Mouse (Mus musculus) kidney, postnatal 0 days (tissue): Measurements from ENCODE around the gene Zfp568. TPM values are rescaled to one million over a fixed set of nuclear protein-coding genes. Genes with fewer than 3 reads are reported as not detected.

ENCODE experiments used
- ATAC-seq: fragments of 200-750 bp; cut with Nextera tagmentation; replicated peaks from 2 replicates; pipeline ENCODE4 v1.8.0; 2017; ENCODE audit warnings: low read depth, moderate number of reproducible peaks, moderate TSS enrichment, moderate library complexity; ENCODE audit not compliant: low FRiP score
- DNase-seq: peaks from one replicate; pipeline ENCODE4 v3.0.0-alpha.2; 2016; ENCODE audit warnings: low spot score
- H3K27ac ChIP-seq: fragments of 300-500 bp; sonication (generic); 2 replicates; pipeline ENCODE4 v1.5.1; 2014; ENCODE audit warnings: mild to moderate bottlenecking
- H3K27me3 ChIP-seq: fragments of 300-500 bp; sonication (generic); 2 replicates; pipeline ENCODE4 v1.6.1; 2014; ENCODE audit warnings: low read length, mixed read lengths; ENCODE audit not compliant: insufficient read depth
- H3K36me3 ChIP-seq: fragments of 300-500 bp; sonication (generic); 2 replicates; pipeline ENCODE4 v1.6.1; 2014; ENCODE audit warnings: low read length, mixed read lengths; ENCODE audit not compliant: insufficient read depth
- H3K4me1 ChIP-seq: fragments of 300-500 bp; sonication (generic); replicated peaks from 2 replicates; pipeline ENCODE4 v1.6.1; 2014; ENCODE audit warnings: antibody characterized with exemption, low read length, mixed read lengths; ENCODE audit not compliant: insufficient read depth
- H3K4me2 ChIP-seq: fragments of 300-500 bp; sonication (generic); 2 replicates; pipeline ENCODE4 v1.6.1; 2014; ENCODE audit warnings: mild to moderate bottlenecking, low read length, moderate library complexity, mixed read lengths
- H3K4me3 ChIP-seq: fragments of 300-500 bp; sonication (generic); replicated peaks from 2 replicates; pipeline ENCODE4 v1.5.1; 2014; ENCODE audit warnings: low read depth, low read length
- H3K9ac ChIP-seq: fragments of 300-500 bp; sonication (generic); 2 replicates; pipeline ENCODE4 v1.6.1; 2014; ENCODE audit warnings: low read depth, low read length
- H3K9me3 ChIP-seq: fragments of 300-500 bp; sonication (generic); replicated peaks from 2 replicates; pipeline ENCODE4 v1.6.1; 2016; ENCODE audit warnings: low read length, inconsistent platforms, mixed read lengths
- CTCF ChIP-seq: IDR thresholded peaks from 2 replicates; pipeline ENCODE4 v1.5.1; 2016; ENCODE audit warnings: antibody characterized with exemption, low read depth, mild to moderate bottlenecking, moderate library complexity
- WGBS: fragments of 180-500 bp; shearing (Covaris S2); extraction: QIAGEN DNeasy Blood & Tissue Kit; methylation state at CpG from one replicate; pipeline ENCODE4 v1.1.7; 2014; 5-methylcytosine and 5-hydroxymethylcytosine counted together
- polyA plus RNA-seq: library from polyadenylated mRNA; unstranded; fragments of >200 nt; fragmentation: Nextera tagmentation; extraction: Ambion mirVana; gene quantifications from 2 replicates; pipeline ENCODE4 v1.2.1, GENCODE M21; 2015

Zfp568 gene
- polyA plus RNA-seq, 1 experiment from 2014 or later: 6.4 TPM

GRCm38 (mm10) chr7:30031379-30031778 is 47.6 kb downstream of the Zfp568 start:
- Histone ChIP-seq H3K9ac (no peak overlapping the region), H3K9me3 (no peaks in the 10 kb centered on the region), H3K27ac (no peak overlapping the region), H3K4me2 (no peak overlapping the region), H3K36me3 (0 out of 2 replicates have a peak, but pooled peaks cover 4% of the 10 kb centered on the region), H3K27me3 (no peaks in the 10 kb centered on the region), H3K4me3 (no peak overlapping the region), H3K4me1 (no peaks in the 10 kb centered on the region)
- 89% methylated on average over 3 of the region's 3 CpGs for WGBS
- ATAC-seq: no peak
- TF ChIP-seq CTCF: no peak
- DNase-seq: no peak

GRCm38 (mm10) chr7:30034331-30034730 is 50.6 kb downstream of the Zfp568 start:
- Histone ChIP-seq H3K4me2 (no peak overlapping the region), H3K36me3 (0 out of 2 replicates have a peak, but pooled peaks cover 6% of the 10 kb centered on the region), H3K4me1 (no peaks in the 10 kb centered on the region), H3K27ac (no peak overlapping the region), H3K4me3 (no peak overlapping the region), H3K27me3 (no peaks in the 10 kb centered on the region), H3K9me3 (no peaks in the 10 kb centered on the region), H3K9ac (no peak overlapping the region)
- no peak for TF ChIP-seq CTCF
- DNase-seq (no peak), ATAC-seq (no peak)
- 96% methylated on average over 12 of the region's 12 CpGs for WGBS

DNA sequence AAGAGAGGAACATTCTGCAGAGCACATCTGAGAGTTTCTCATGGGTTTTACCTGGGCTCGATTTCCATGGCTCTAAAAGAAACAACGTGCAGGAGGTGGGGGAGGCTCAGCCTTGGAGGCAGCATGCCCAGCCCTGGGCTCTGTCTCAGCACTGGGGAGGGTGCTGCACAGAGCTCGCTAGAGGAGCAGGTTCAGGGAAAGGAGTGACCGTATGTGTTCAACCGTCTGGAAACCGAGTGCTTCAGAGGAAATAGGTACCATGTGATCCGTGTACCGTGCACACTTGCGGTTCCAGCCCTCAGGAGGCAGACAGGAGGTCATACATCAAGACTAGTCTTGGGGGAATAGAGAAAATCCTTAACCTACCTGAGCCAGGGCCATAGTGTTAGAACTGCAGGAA is 60.6 kb downstream of the Zfp568 start:
- H3K4me2 ChIP-seq: no peak overlapping the region
- no peaks in the 10 kb centered on the region for H3K9me3 ChIP-seq
- no peaks in the 10 kb centered on the region for H3K27me3 ChIP-seq
- ATAC-seq (peak; percentile 63; the same call in 1 of the 2 replicates), DNase-seq (peak; percentile 39)
- H3K27ac ChIP-seq: no peak overlapping the region
- no peak overlapping the region for H3K9ac ChIP-seq
- no peak overlapping the region for H3K4me3 ChIP-seq
- H3K36me3 ChIP-seq: no peaks in the 10 kb centered on the region
- 17% methylated on average over 9 of the region's 9 CpGs for WGBS
- no peaks in the 10 kb centered on the region for H3K4me1 ChIP-seq
- no peak for TF ChIP-seq CTCF

- 0 out of 2 replicates have a peak, but pooled peaks cover 3% of the 10 kb centered on the region for H3K4me1 ChIP-seq
- no peak overlapping the region for H3K4me2 ChIP-seq
- H3K9me3 ChIP-seq: no peaks in the 10 kb centered on the region
- H3K36me3 ChIP-seq: no peaks in the 10 kb centered on the region
- no peak overlapping the region for H3K4me3 ChIP-seq
- no peak overlapping the region for H3K9ac ChIP-seq
- no peak for TF ChIP-seq CTCF
- H3K27ac ChIP-seq: no peak overlapping the region
- no peak for ATAC-seq
- DNase-seq: no peak
- WGBS: 72% methylated on average over 4 of the region's 4 CpGs
- H3K27me3 ChIP-seq: no peaks in the 10 kb centered on the region
Observed at GRCm38 (mm10) chr7:30048126-30048525, 64.4 kb downstream of the Zfp568 start.

GRCm38 (mm10) chr7:30050882-30051548 is 67.3 kb downstream of the Zfp568 start, which contains the start of gene Zfp14:
Gene Zfp14, minus strand, starts transcription at chr7:30051380.
- TF ChIP-seq CTCF: no peak
- Histone ChIP-seq H3K4me2 (peak within 1 kb of the TSS; percentile 95), H3K4me3 (peak within 1 kb of the TSS; percentile 68), H3K9ac (peak within 1 kb of the TSS; percentile 66), H3K36me3 (no peaks in the 10 kb centered on the region), H3K9me3 (no peaks in the 10 kb centered on the region), H3K27me3 (no peaks in the 10 kb centered on the region), H3K27ac (peak within 1 kb of the TSS; percentile 48), H3K4me1 (0 out of 2 replicates have a peak, but pooled peaks cover 3% of the 10 kb centered on the region)
- under 1% methylated on average over 40 of the region's 40 CpGs for WGBS
- ATAC-seq (peak; percentile 93), DNase-seq (peak; percentile 92)

DNA sequence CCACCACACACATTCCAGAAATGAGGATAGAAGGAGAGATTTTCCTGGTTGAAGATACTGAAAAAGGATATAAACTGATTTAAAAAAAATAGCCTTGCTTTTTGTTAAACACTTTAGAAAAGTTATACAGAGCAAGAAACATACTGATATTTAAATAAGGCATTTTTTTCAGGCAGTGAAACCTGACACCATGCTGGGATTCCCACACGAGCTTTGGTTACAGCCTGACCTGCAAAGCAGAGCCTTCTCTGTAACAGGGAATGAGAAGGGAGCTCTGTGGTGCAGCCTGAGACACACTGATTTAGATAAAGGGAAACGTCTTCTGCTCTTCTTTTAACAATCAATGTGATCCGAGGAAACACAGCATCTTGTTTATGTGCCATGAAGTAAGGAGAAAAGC is 69.8 kb downstream of the Zfp568 start:
- Histone ChIP-seq H3K4me3 (no peak overlapping the region), H3K36me3 (0 out of 2 replicates have a peak, but pooled peaks cover 5% of the 10 kb centered on the region), H3K9me3 (no peaks in the 10 kb centered on the region), H3K4me2 (no peak overlapping the region), H3K9ac (no peak overlapping the region), H3K27me3 (no peaks in the 10 kb centered on the region), H3K4me1 (0 out of 2 replicates have a peak, but pooled peaks cover 3% of the 10 kb centered on the region), H3K27ac (no peak overlapping the region)
- peak; percentile 53 for DNase-seq
- WGBS: 1% methylated on average over 3 of the region's 3 CpGs
- TF ChIP-seq CTCF: no peak
- no peak for ATAC-seq

- WGBS: 62% methylated on average over 6 of the region's 6 CpGs
- no peak for DNase-seq
- ATAC-seq: no peak
- no peak for TF ChIP-seq CTCF
- Histone ChIP-seq H3K4me3 (no peak overlapping the region), H3K9ac (no peak overlapping the region), H3K36me3 (0 out of 2 replicates have a peak, but pooled peaks cover 10% of the 10 kb centered on the region), H3K4me1 (no peaks in the 10 kb centered on the region), H3K27me3 (no peaks in the 10 kb centered on the region), H3K27ac (no peak overlapping the region), H3K4me2 (no peak overlapping the region), H3K9me3 (no peaks in the 10 kb centered on the region)
Observed at GRCm38 (mm10) chr7:30060341-30060740, 76.6 kb downstream of the Zfp568 start.
